Mouse (Mus musculus): ENCODE results near the gene Spata2l.

DNA sequence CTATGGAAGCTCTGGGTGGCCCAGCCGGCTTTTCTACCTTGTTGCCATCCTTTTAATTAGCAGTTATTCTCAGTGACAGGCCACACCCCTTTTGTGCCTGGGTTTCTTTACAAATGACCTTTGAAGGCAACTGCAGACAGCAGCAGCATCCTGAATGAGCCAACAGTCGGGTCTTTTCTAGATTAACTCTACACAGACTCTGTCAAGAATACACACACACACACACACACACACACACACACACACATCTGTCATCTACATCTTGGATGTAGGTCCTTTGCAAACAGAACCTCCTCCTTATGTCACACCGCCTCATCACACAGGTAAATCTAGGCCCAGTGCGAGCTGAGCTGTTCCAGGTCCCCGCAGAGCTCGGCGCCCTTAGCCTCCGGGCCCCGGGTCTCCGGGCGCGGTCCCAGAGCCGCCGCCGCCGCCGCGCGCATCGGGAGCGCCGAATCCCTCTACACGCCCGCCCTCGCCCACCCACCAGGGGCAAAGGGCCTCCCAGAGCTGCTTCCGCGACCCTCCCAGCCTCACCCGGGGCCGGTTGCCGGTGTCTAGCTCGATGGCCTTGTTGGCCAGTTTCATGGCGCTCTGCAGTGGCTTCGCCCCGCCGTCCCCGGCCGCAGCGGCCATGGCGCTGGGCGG is 17.5 kb upstream of the Spata2l start:
- TF ChIP-seq POLR2A (IDR thresholded peaks at IDR 0.05; ENCODE audit: low read depth, low read length) (no peak), CTCF (conservative IDR thresholded peaks at IDR 0.05; ENCODE audit: insufficient read depth, insufficient read length, low read depth, low read length) (no peak)
